Mouse (Mus musculus): ENCODE measurements around the gene Il31. TPM values are rescaled to one million over a fixed set of nuclear protein-coding genes. Genes with fewer than 3 reads are reported as not detected.

Il31 gene
- polyA plus RNA-seq (2015; fragmentation: Illumina TruSeq; extraction: RNeasy Lipid Tissue Mini Kit (QIAGEN cat#74804); ENCODE audit: low read depth, low replicate concordance), result not detected

GRCm38 (mm10) chr5:123489112-123489785 lies at the start of gene Il31, which contains the start of gene Lrrc43:
Gene Il31, minus strand, starts transcription at chr5:123489489.
Gene Lrrc43, plus strand, starts transcription at chr5:123489305.

GRCm38 (mm10) chr5:123525281-123525680 lies 36.0 kb upstream of the Il31 start, which contains the start of gene Gm49027:
Gene Gm49027, minus strand, starts transcription at chr5:123525488.

GRCm38 (mm10) chr5:123523692-123524392 lies 34.6 kb upstream of the Il31 start, which contains the start of gene Diablo:
Gene Diablo, minus strand, starts transcription at chr5:123524176.

GRCm38 (mm10) chr5:123510160-123510559 lies 20.9 kb upstream of the Il31 start, which contains the start of gene B3gnt4:
Gene B3gnt4, plus strand, starts transcription at chr5:123510460.

Other genes with a start within 250 kb of the Il31 start
- 4.1 TPM for gene Wdr66, start 237.4 kb downstream of the Il31 start, polyA plus RNA-seq (2015; fragmentation: Illumina TruSeq; extraction: RNeasy Lipid Tissue Mini Kit (QIAGEN cat#74804); ENCODE audit: low read depth, low replicate concordance)
- 40.8 TPM for gene Bcl7a, start 145.7 kb downstream of the Il31 start, polyA plus RNA-seq (2015; fragmentation: Illumina TruSeq; extraction: RNeasy Lipid Tissue Mini Kit (QIAGEN cat#74804); ENCODE audit: low read depth, low replicate concordance)
- 11.0 TPM for gene Mlxip, start 94.7 kb downstream of the Il31 start, polyA plus RNA-seq (2015; fragmentation: Illumina TruSeq; extraction: RNeasy Lipid Tissue Mini Kit (QIAGEN cat#74804); ENCODE audit: low read depth, low replicate concordance)
- gene Lrrc43, start 184 bp downstream of the Il31 start, polyA plus RNA-seq (2015; fragmentation: Illumina TruSeq; extraction: RNeasy Lipid Tissue Mini Kit (QIAGEN cat#74804); ENCODE audit: low read depth, low replicate concordance), result 1.0 TPM
- 1.1 TPM for gene B3gnt4, start 21.0 kb upstream of the Il31 start, polyA plus RNA-seq (2015; fragmentation: Illumina TruSeq; extraction: RNeasy Lipid Tissue Mini Kit (QIAGEN cat#74804); ENCODE audit: low read depth, low replicate concordance)
- 64.8 TPM for gene Diablo, start 34.7 kb upstream of the Il31 start, polyA plus RNA-seq (2015; fragmentation: Illumina TruSeq; extraction: RNeasy Lipid Tissue Mini Kit (QIAGEN cat#74804); ENCODE audit: low read depth, low replicate concordance)
- gene Gm49027, start 36.0 kb upstream of the Il31 start, polyA plus RNA-seq (2015; fragmentation: Illumina TruSeq; extraction: RNeasy Lipid Tissue Mini Kit (QIAGEN cat#74804); ENCODE audit: low read depth, low replicate concordance), result 2.9 TPM
- 68.4 TPM for gene Vps33a, start 83.5 kb upstream of the Il31 start, polyA plus RNA-seq (2015; fragmentation: Illumina TruSeq; extraction: RNeasy Lipid Tissue Mini Kit (QIAGEN cat#74804); ENCODE audit: low read depth, low replicate concordance)
- 82.0 TPM for gene Clip1, start 195.1 kb upstream of the Il31 start, polyA plus RNA-seq (2015; fragmentation: Illumina TruSeq; extraction: RNeasy Lipid Tissue Mini Kit (QIAGEN cat#74804); ENCODE audit: low read depth, low replicate concordance)
- 35.4 TPM for gene Zcchc8, start 231.6 kb upstream of the Il31 start, polyA plus RNA-seq (2015; fragmentation: Illumina TruSeq; extraction: RNeasy Lipid Tissue Mini Kit (QIAGEN cat#74804); ENCODE audit: low read depth, low replicate concordance)